Mouse (Mus musculus): Measurements from ENCODE around the gene Ermap.

The Ermap gene

GRCm38 (mm10) chr4:119189864-119190263 lies at the start of gene Ermap:
Gene Ermap, minus strand, starts transcription at chr4:119190011.
- no peak for DNase-seq

GRCm38 (mm10) chr4:119239181-119239682 lies 49.4 kb upstream of the Ermap start:
- peak; percentile 21 to 22 for DNase-seq

GRCm38 (mm10) chr4:119238661-119239060 lies 48.9 kb upstream of the Ermap start:
- DNase-seq: no peak

- no peak for DNase-seq
These were observed 44.5 kb upstream of the Ermap start for GRCm38 (mm10) chr4:119234348-119234747.

GRCm38 (mm10) chr4:119233256-119233901 lies 43.6 kb upstream of the Ermap start:
- DNase-seq: no peak

GRCm38 (mm10) chr4:119232410-119233255 lies 42.8 kb upstream of the Ermap start, which contains the start of the genes AU022252 and P3h1:
Gene AU022252, minus strand, starts transcription at chr4:119232712.
Gene P3h1, plus strand, starts transcription at chr4:119232915.
- DNase-seq: peak; percentile 99

GRCm38 (mm10) chr4:119226751-119227150 lies 36.9 kb upstream of the Ermap start:
- no peak for DNase-seq

- no peak for DNase-seq
These were observed 35.9 kb upstream of the Ermap start for GRCm38 (mm10) chr4:119225719-119226118.

- DNase-seq: no peak
These were observed 34.7 kb upstream of the Ermap start for GRCm38 (mm10) chr4:119224534-119224933.

- peak; percentile 17 to 18 for DNase-seq
These were observed 33.9 kb upstream of the Ermap start for GRCm38 (mm10) chr4:119223696-119224095.

- no peak for DNase-seq
These were observed 28.4 kb upstream of the Ermap start, which contains the start of gene Tmem269 for GRCm38 (mm10) chr4:119218169-119218568. Gene Tmem269, minus strand, starts transcription at chr4:119218217.

- DNase-seq: no peak
These were observed 26.9 kb upstream of the Ermap start for GRCm38 (mm10) chr4:119216667-119217066.

GRCm38 (mm10) chr4:119204672-119205071 lies 14.9 kb upstream of the Ermap start:
- DNase-seq: peak; percentile 51 to 52

- DNase-seq: no peak
These were observed 8.3 kb upstream of the Ermap start for GRCm38 (mm10) chr4:119198105-119198504.

GRCm38 (mm10) chr4:119195582-119196320 lies 5.9 kb upstream of the Ermap start:
- no peak for DNase-seq

- DNase-seq: peak; percentile 87 to 90
These were observed 5.2 kb upstream of the Ermap start, which contains the start of gene Svbp for GRCm38 (mm10) chr4:119194909-119195581. Gene Svbp, plus strand, starts transcription at chr4:119195306.

- no peak for DNase-seq
These were observed 2.9 kb upstream of the Ermap start for GRCm38 (mm10) chr4:119192757-119193156.

- no peak for DNase-seq
These were observed 1.5 kb upstream of the Ermap start for GRCm38 (mm10) chr4:119191273-119191672.

GRCm38 (mm10) chr4:119190618-119191017 lies 807 bp upstream of the Ermap start:
- no peak for DNase-seq

GRCm38 (mm10) chr4:119189392-119189791 lies 419 bp downstream of the Ermap start:
- DNase-seq: no peak

- no peak for DNase-seq
These were observed 1.6 kb downstream of the Ermap start for GRCm38 (mm10) chr4:119188060-119188785.

- no peak for DNase-seq
These were observed 4.0 kb downstream of the Ermap start for GRCm38 (mm10) chr4:119185771-119186170.
